Mouse (Mus musculus) monocyte, adult 5-6 weeks (primary cell): Measurements from ENCODE around the gene Klf1. TPM values are rescaled to one million over a fixed set of nuclear protein-coding genes. Genes with fewer than 3 reads are reported as not detected.

Source experiments
- ATAC-seq: fragments of 153-309, 156-312 bp; replicated peaks from 2 replicates; pipeline ENCODE4 v1.8.0; 2017; ENCODE audit warnings: mild to moderate bottlenecking; ENCODE audit not compliant: low TSS enrichment, insufficient number of reproducible peaks, severe bottlenecking, poor library complexity, low FRiP score
- total RNA-seq: library from RNA; stranded (forward); fragments of 200-1000, 200-491, 200-594 nt; gene quantifications from 3 replicates; pipeline ENCODE4 v1.2.3, GENCODE M21; 2017

Klf1 gene
- total RNA-seq, 1 experiment from 2014 or later = not detected

- ATAC-seq = no peak
Observed at GRCm38 (mm10) chr8:84927513-84927912, 25.8 kb downstream of the Klf1 start.

GRCm38 (mm10) chr8:84928456-84929306, 27.0 kb downstream of the Klf1 start:
- ATAC-seq = peak; percentile 79

GRCm38 (mm10) chr8:84930582-84930981, 28.9 kb downstream of the Klf1 start:
- ATAC-seq = no peak

- ATAC-seq = no peak
Observed at GRCm38 (mm10) chr8:84933767-84934559, 32.2 kb downstream of the Klf1 start.

- ATAC-seq = no peak
Observed at GRCm38 (mm10) chr8:84934860-84935259, 33.1 kb downstream of the Klf1 start.

GRCm38 (mm10) chr8:84935489-84935888, 33.8 kb downstream of the Klf1 start:
- ATAC-seq = no peak; the same call in 1 of the 2 replicates

- ATAC-seq = no peak; the same call in 1 of the 2 replicates
Observed at GRCm38 (mm10) chr8:84936041-84936961, 34.6 kb downstream of the Klf1 start.

GRCm38 (mm10) chr8:84936962-84937546, 35.3 kb downstream of the Klf1 start, which contains the start of gene Mast1:
Gene Mast1 (minus strand): TSS chr8:84937359.
- ATAC-seq = 0 out of 2 replicates have a peak, but pooled peaks have one; percentile 54

- ATAC-seq = no peak
Observed at GRCm38 (mm10) chr8:84937620-84938485, 36.1 kb downstream of the Klf1 start.

- no peak for ATAC-seq
Observed at GRCm38 (mm10) chr8:84943699-84944098, 42.0 kb downstream of the Klf1 start.

GRCm38 (mm10) chr8:84944478-84945160, 42.9 kb downstream of the Klf1 start:
- ATAC-seq = no peak

GRCm38 (mm10) chr8:84945235-84945632, 43.5 kb downstream of the Klf1 start:
- ATAC-seq = no peak

- ATAC-seq = no peak
Observed at GRCm38 (mm10) chr8:84945633-84946527, 44.2 kb downstream of the Klf1 start.

GRCm38 (mm10) chr8:84946528-84947240, 45.0 kb downstream of the Klf1 start, which contains the start of gene Rtbdn:
Gene Rtbdn (plus strand): TSS chr8:84946991.
- no peak for ATAC-seq

GRCm38 (mm10) chr8:84947241-84947545, 45.5 kb downstream of the Klf1 start:
- ATAC-seq = 0 out of 2 replicates have a peak, but pooled peaks have one; percentile 36
